Mouse (Mus musculus) G1E (cell line): ENCODE measurements around the gene Junb. TPM values are rescaled to one million over a fixed set of nuclear protein-coding genes. Genes with fewer than 3 reads are reported as not detected.

Source experiments
- ATAC-seq: 2 replicates; pipeline ENCODE4 v1.8.0; 2016; ENCODE audit warnings: mild to moderate bottlenecking; ENCODE audit not compliant: insufficient number of reproducible peaks, poor library complexity, low FRiP score, severe bottlenecking; ENCODE audit errors: extremely low read depth
- DNase-seq: peaks from one replicate; pipeline ENCODE4 v3.0.0; 2012; ENCODE audit warnings: low spot score
- H3K27me3 ChIP-seq: 2 replicates; pipeline ENCODE4 v1.6.1; 2012; ENCODE audit warnings: mild to moderate bottlenecking, low read length, inconsistent platforms; ENCODE audit not compliant: insufficient read depth
- H3K36me3 ChIP-seq: replicated peaks from 2 replicates; pipeline ENCODE3; 2012; ENCODE audit warnings: mild to moderate bottlenecking, inconsistent platforms
- H3K4me1 ChIP-seq: 2 replicates; pipeline ENCODE4 v1.6.1; 2012; ENCODE audit warnings: low read depth, low read length, inconsistent platforms, mixed read lengths; ENCODE audit not compliant: insufficient read depth
- H3K4me3 ChIP-seq: 2 replicates; pipeline ENCODE4 v1.5.1; 2012; ENCODE audit warnings: low read depth, mild to moderate bottlenecking, inconsistent platforms, low read length, moderate library complexity, mixed read lengths
- H3K9me3 ChIP-seq: replicated peaks from 2 replicates; pipeline ENCODE4 v1.6.1; 2012; ENCODE audit warnings: inconsistent platforms
- CTCF ChIP-seq: IDR thresholded peaks from 2 replicates; pipeline ENCODE4 v1.5.1; 2012; ENCODE audit warnings: low read depth, low read length, inconsistent platforms, mixed read lengths
- GATA1 ChIP-seq: IDR thresholded peaks from 2 replicates; pipeline ENCODE4 v1.6.1; 2012; ENCODE audit warnings: borderline replicate concordance, low read length, inconsistent platforms, mixed read lengths
- GATA2 ChIP-seq: IDR thresholded peaks from 2 replicates; pipeline ENCODE4 v1.6.1; 2012; ENCODE audit warnings: low read depth, low read length, inconsistent platforms, borderline replicate concordance
- POLR2AphosphoS5 ChIP-seq: IDR thresholded peaks from 2 replicates; pipeline ENCODE4 v1.6.1; 2012; ENCODE audit warnings: low read depth, low read length, inconsistent platforms; ENCODE audit not compliant: insufficient replicate concordance
- TAL1 ChIP-seq: conservative IDR thresholded peaks from 2 replicates; pipeline ENCODE4 v1.6.1; 2012; ENCODE audit warnings: low read depth, low read length, inconsistent platforms, mixed read lengths
- polyA plus RNA-seq: library from polyadenylated mRNA; stranded (reverse); fragments of >175 nt; gene quantifications from 2 replicates; pipeline ENCODE4 v1.2.3, GENCODE M21; 2012
- total RNA-seq, 2 experiments: library from RNA; stranded (forward) in 1 of 2; stranded (reverse) in 1 of 2; fragments of 200-1000 nt in 1 of 2; fragments of >200 nt in 1 of 2; fragmentation: Nextera tagmentation in 1 of 2; gene quantifications; 2 replicates each; pipeline ENCODE4 v1.2.3; 2014 to 2017

Gene Junb
- total and polyA plus RNA-seq, 3 experiments: 23.8 to 66.8 (median 38.5) TPM

GRCm38 (mm10) chr8:84973803-84974542, 4.5 kb downstream of the Junb start:
- peak; percentile 20 for DNase-seq
- peak overlapping the region; percentile 34; the same call in 1 of the 2 replicates for H3K4me3 ChIP-seq
- peaks cover 42% of the 10 kb centered on the region for H3K36me3 ChIP-seq
- TF ChIP-seq GATA2 (no peak), TAL1 (no peak), CTCF (peak; percentile 77), POLR2AphosphoS5 (no peak; the same call in 1 of the 2 replicates), GATA1 (no peak)
- H3K9me3 ChIP-seq: no peaks in the 10 kb centered on the region
- H3K4me1 ChIP-seq: peaks cover 82% of the 10 kb centered on the region
- ATAC-seq: no peak
- no peaks in the 10 kb centered on the region for H3K27me3 ChIP-seq

GRCm38 (mm10) chr8:84973079-84973478, 5.4 kb downstream of the Junb start:
- no peak for ATAC-seq
- no peaks in the 10 kb centered on the region for H3K27me3 ChIP-seq

GRCm38 (mm10) chr8:84970913-84971312, 7.6 kb downstream of the Junb start:
- peak; percentile 79 for DNase-seq
- no peaks in the 10 kb centered on the region for H3K27me3 ChIP-seq
- peak; percentile 72 for ATAC-seq
- TF ChIP-seq TAL1: peak; percentile 86
- no peak for TF ChIP-seq POLR2AphosphoS5
- H3K4me1 ChIP-seq: peaks cover 89% of the 10 kb centered on the region
- peaks cover 49% of the 10 kb centered on the region for H3K36me3 ChIP-seq
- peak overlapping the region; percentile 78 for H3K4me3 ChIP-seq
- H3K9me3 ChIP-seq: no peaks in the 10 kb centered on the region

More at GRCm38 (mm10) chr8:84973079-84973478, 5.4 kb downstream of the Junb start:
- TF ChIP-seq GATA2: no peak
- TF ChIP-seq TAL1: no peak
- no peak for TF ChIP-seq GATA1
- TF ChIP-seq CTCF: no peak
- no peak for TF ChIP-seq POLR2AphosphoS5
- no peak for DNase-seq
- peaks cover 82% of the 10 kb centered on the region for H3K4me1 ChIP-seq
- no peaks in the 10 kb centered on the region for H3K9me3 ChIP-seq
- no peak overlapping the region for H3K4me3 ChIP-seq
- peaks cover 42% of the 10 kb centered on the region for H3K36me3 ChIP-seq

GRCm38 (mm10) chr8:84970135-84970790, 8.3 kb downstream of the Junb start:
- TF ChIP-seq GATA2 (no peak), GATA1 (no peak), POLR2AphosphoS5 (peak; percentile 8; the same call in 1 of the 2 replicates)
- Histone ChIP-seq H3K9me3 (no peaks in the 10 kb centered on the region), H3K4me1 (peaks cover 87% of the 10 kb centered on the region), H3K4me3 (peak overlapping the region; percentile 78), H3K36me3 (peaks cover 49% of the 10 kb centered on the region), H3K27me3 (no peaks in the 10 kb centered on the region)
- DNase-seq (no peak), ATAC-seq (no peak)

- Histone ChIP-seq H3K4me1 (peaks cover 86% of the 10 kb centered on the region), H3K4me3 (peak within 1 kb of the TSS; percentile 78), H3K27me3 (no peaks in the 10 kb centered on the region), H3K36me3 (peaks cover 54% of the 10 kb centered on the region), H3K9me3 (no peaks in the 10 kb centered on the region)
- ATAC-seq (no peak), DNase-seq (no peak)
- TF ChIP-seq POLR2AphosphoS5 (no peak), GATA2 (no peak), CTCF (no peak), GATA1 (no peak), TAL1 (no peak)
Measured at GRCm38 (mm10) chr8:84969241-84970134, 9.0 kb downstream of the Junb start, which contains the start of the genes Gm49661, Prdx2 and Rnaseh2a. Gene Gm49661 (minus strand): TSS chr8:84969433. Gene Prdx2 (plus strand): TSS chr8:84969587. Gene Rnaseh2a (minus strand): TSS chr8:84969767.

- Histone ChIP-seq H3K36me3 (peaks cover 59% of the 10 kb centered on the region), H3K4me3 (peak overlapping the region; percentile 78), H3K27me3 (no peaks in the 10 kb centered on the region), H3K9me3 (no peaks in the 10 kb centered on the region), H3K4me1 (peaks cover 81% of the 10 kb centered on the region)
- DNase-seq (no peak), ATAC-seq (no peak)
- TF ChIP-seq TAL1: no peak
- TF ChIP-seq GATA1: no peak
- no peak for TF ChIP-seq CTCF
- no peak for TF ChIP-seq POLR2AphosphoS5
- no peak for TF ChIP-seq GATA2
Measured at GRCm38 (mm10) chr8:84968650-84969049, 9.9 kb downstream of the Junb start.
